ENCODE assay signal across 25 mouse cellular contexts in the genomic region with DNA sequence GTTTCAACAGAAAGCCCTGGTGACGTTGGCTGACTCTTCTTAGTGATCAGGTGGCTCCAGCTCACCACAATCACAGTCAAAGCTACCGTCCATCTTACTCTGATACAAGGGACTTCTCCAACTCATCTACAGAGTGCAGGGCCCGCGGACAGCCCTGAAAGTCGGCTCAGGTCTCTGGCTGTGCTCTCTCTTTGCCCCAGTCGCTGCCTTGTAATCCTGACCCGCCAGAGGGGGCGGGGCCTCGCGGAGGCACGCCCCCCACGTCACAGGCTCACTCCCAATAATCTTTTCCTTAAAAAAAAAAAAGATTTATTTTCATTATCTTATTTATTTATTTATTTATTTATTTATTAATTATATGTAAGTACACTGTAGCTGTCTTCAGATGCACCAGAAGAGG. TPM values are rescaled to one million over a fixed set of nuclear protein-coding genes. Genes with fewer than 3 reads are reported as not detected.
A peak's percentile ranks its signal among the peaks of the same experiment; 100 is the strongest.
DNase-seq lines count a peak whose midpoint lies in the region; ATAC-seq lines count a peak whose summit lies in the region.
"Had no signal": no experiment of that assay in that cellular context is flagged by ENCODE, and none has a peak within 500 bp of the region (broad histone marks: within the 10 kb centered on the region; RNA-seq: fewer than 3 reads in every experiment).

No protein-coding gene starts in this region.

- peak; percentile 52; the same call in 1 of the 2 replicates for ATAC-seq in midbrain, embryonic 11.5 days (ENCODE audit: low FRiP score)
- ATAC-seq in midbrain, embryonic 13.5 days = no peak
- peak; percentile 33; the same call in 1 of the 2 replicates for ATAC-seq in granulocyte monocyte progenitor cell, adult 5-6 weeks (replicated peaks; ENCODE audit: poor library complexity, severe bottlenecking)
- ATAC-seq in liver, embryonic 11.5 days (replicated peaks; ENCODE audit: low FRiP score) = no peak
- ATAC-seq: forebrain, embryonic 14.5 days; forebrain, postnatal 0 days; hindbrain, embryonic 16.5 days had no signal

- 45% methylated on average over 12 of the region's 12 CpGs for WGBS in midbrain, embryonic 11.5 days
- WGBS in midbrain, embryonic 13.5 days = 54% methylated on average over 12 of the region's 12 CpGs
- WGBS in liver, embryonic 11.5 days = 33% methylated on average over 12 of the region's 12 CpGs

- H3K4me3 ChIP-seq in midbrain, embryonic 11.5 days (ENCODE audit: low read depth, low read length) = no peak overlapping the region
- H3K4me3 ChIP-seq in midbrain, embryonic 13.5 days (replicated peaks) = no peak overlapping the region
- no peak overlapping the region for H3K4me3 ChIP-seq in liver, embryonic 11.5 days (ENCODE audit: low read depth, low read length)
- H3K4me3 ChIP-seq: embryonic facial prominence, embryonic 12.5 days; embryonic facial prominence, embryonic 15.5 days; gastrocnemius, adult 2 months; heart, embryonic 12.5 days; heart, embryonic 15.5 days; hindbrain, embryonic 13.5 days had no signal

- H3K9me3 ChIP-seq in midbrain, embryonic 11.5 days (ENCODE audit: control insufficient read depth, low read length) = no peaks in the 10 kb centered on the region
- peaks cover 8% of the 10 kb centered on the region; the same call in 1 of the 2 replicates for H3K9me3 ChIP-seq in midbrain, embryonic 13.5 days
- no peaks in the 10 kb centered on the region for H3K9me3 ChIP-seq in liver, embryonic 11.5 days (ENCODE audit: control insufficient read depth, low read length)
- H3K9me3 ChIP-seq: embryonic facial prominence, embryonic 12.5 days; embryonic facial prominence, embryonic 15.5 days; heart, embryonic 15.5 days had no signal

- H3K4me1 ChIP-seq in midbrain, embryonic 11.5 days (ENCODE audit: control insufficient read depth, insufficient read depth, low read length) = no peaks in the 10 kb centered on the region
- H3K4me1 ChIP-seq in midbrain, embryonic 13.5 days (replicated peaks) = no peaks in the 10 kb centered on the region
- no peaks in the 10 kb centered on the region for H3K4me1 ChIP-seq in liver, embryonic 11.5 days (replicated peaks; ENCODE audit: control insufficient read depth, insufficient read depth, low read length)
- H3K4me1 ChIP-seq: embryonic facial prominence, embryonic 12.5 days; embryonic facial prominence, embryonic 15.5 days; heart, embryonic 12.5 days; heart, embryonic 15.5 days; hindbrain, embryonic 13.5 days had no signal

- no peak overlapping the region for H3K9ac ChIP-seq in midbrain, embryonic 11.5 days (ENCODE audit: low read length)
- H3K9ac ChIP-seq in midbrain, embryonic 13.5 days (replicated peaks) = no peak overlapping the region
- H3K9ac ChIP-seq in liver, embryonic 11.5 days (ENCODE audit: low read depth, low read length) = no peak overlapping the region
- H3K9ac ChIP-seq: embryonic facial prominence, embryonic 12.5 days; embryonic facial prominence, embryonic 15.5 days; forebrain, postnatal 0 days; heart, embryonic 12.5 days; heart, embryonic 15.5 days; hindbrain, embryonic 13.5 days had no signal

- H3K27me3 ChIP-seq in midbrain, embryonic 11.5 days (ENCODE audit: control insufficient read depth, insufficient read depth, low read length) = no peaks in the 10 kb centered on the region
- no peaks in the 10 kb centered on the region for H3K27me3 ChIP-seq in midbrain, embryonic 13.5 days
- no peaks in the 10 kb centered on the region for H3K27me3 ChIP-seq in liver, embryonic 11.5 days (replicated peaks; ENCODE audit: control insufficient read depth, insufficient read depth, low read length)
- H3K27me3 ChIP-seq: embryonic facial prominence, embryonic 12.5 days; embryonic facial prominence, embryonic 15.5 days; heart, embryonic 12.5 days; heart, embryonic 15.5 days; hindbrain, embryonic 13.5 days had no signal

- no peak for DNase-seq in midbrain, embryonic 11.5 days (ENCODE audit: low spot score, missing footprints)
- DNase-seq in R1 (ENCODE audit: low read depth, low spot score) = peak; percentile 52
- no peak for DNase-seq in ovary, postnatal 10 days (ENCODE audit: low spot score)
- DNase-seq in liver, embryonic 11.5 days (ENCODE audit: low spot score) = no peak
- DNase-seq: adrenal gland, adult 2 months; adrenal gland, postnatal 14 days; cerebellum, adult 11 months; cerebellum, adult 2 months; cerebellum, adult 9-11 months; cerebellum, postnatal 25 days; forebrain, postnatal 0 days; gastrocnemius, adult 2 months; gastrocnemius, postnatal 14 days; heart, adult 18-20 months; heart, postnatal 10 days; heart, postnatal 4 days had no signal

- H3K36me3 ChIP-seq in midbrain, embryonic 11.5 days (ENCODE audit: control insufficient read depth, insufficient read depth, low read length) = no peaks in the 10 kb centered on the region
- H3K36me3 ChIP-seq in midbrain, embryonic 13.5 days = no peaks in the 10 kb centered on the region
- no peaks in the 10 kb centered on the region for H3K36me3 ChIP-seq in liver, embryonic 11.5 days (ENCODE audit: control insufficient read depth, insufficient read depth, low read length)
- H3K36me3 ChIP-seq: embryonic facial prominence, embryonic 12.5 days; embryonic facial prominence, embryonic 15.5 days; heart, embryonic 12.5 days; heart, embryonic 15.5 days; hindbrain, embryonic 13.5 days had no signal

- no peak overlapping the region for H3K4me2 ChIP-seq in midbrain, embryonic 11.5 days
- H3K4me2 ChIP-seq in midbrain, embryonic 13.5 days (replicated peaks) = no peak overlapping the region
- H3K4me2 ChIP-seq in liver, embryonic 11.5 days = no peak overlapping the region
- H3K4me2 ChIP-seq: embryonic facial prominence, embryonic 12.5 days; embryonic facial prominence, embryonic 15.5 days; heart, embryonic 12.5 days; heart, embryonic 15.5 days; hindbrain, embryonic 13.5 days had no signal

- H3K27ac ChIP-seq in midbrain, embryonic 11.5 days (ENCODE audit: low read depth, low read length) = no peak overlapping the region
- H3K27ac ChIP-seq in midbrain, embryonic 13.5 days = no peak overlapping the region
- H3K27ac ChIP-seq in liver, embryonic 11.5 days (ENCODE audit: low read depth, low read length) = no peak overlapping the region
- H3K27ac ChIP-seq: embryonic facial prominence, embryonic 12.5 days; embryonic facial prominence, embryonic 15.5 days; gastrocnemius, adult 2 months; heart, embryonic 15.5 days; hindbrain, embryonic 13.5 days had no signal

RNA-seq across cellular contexts. Expression of gene Prdx6, which starts 37.2 kb away (rescaled TPM):
- polyA plus RNA-seq in midbrain, embryonic 11.5 days (2014; fragmentation: Nextera tagmentation; extraction: Ambion mirVana) = 389 and 403 TPM in 2 replicates
- 211 and 220 TPM in 2 replicates for polyA plus RNA-seq in midbrain, embryonic 13.5 days (2015; fragmentation: Nextera tagmentation; extraction: Ambion mirVana)
- total RNA-seq in granulocyte monocyte progenitor cell, adult 5-6 weeks (2014; fragmentation: Nextera tagmentation) = 217 and 261 TPM in 2 replicates
- total RNA-seq in granulocyte monocyte progenitor cell, adult 5-6 weeks (2017) = 373 and 405 TPM in 2 replicates
- polyA plus RNA-seq in liver, embryonic 11.5 days (2014; fragmentation: Nextera tagmentation; extraction: Ambion mirVana) = 744 and 826 TPM in 2 replicates

Comparison
In these comparisons a context has a peak if more than half of its experiments do, and no peak if none do; other contexts are left out.
1. ATAC-seq: peak in midbrain, embryonic 11.5 days (single experiment) and granulocyte monocyte progenitor cell, adult 5-6 weeks (single experiment); none in midbrain, embryonic 13.5 days (single experiment) and liver, embryonic 11.5 days (single experiment).